Mouse (Mus musculus): ENCODE results near the gene Cog5.
A peak's percentile ranks its signal among the peaks of the same experiment; 100 is the strongest.

Cog5 gene

DNA sequence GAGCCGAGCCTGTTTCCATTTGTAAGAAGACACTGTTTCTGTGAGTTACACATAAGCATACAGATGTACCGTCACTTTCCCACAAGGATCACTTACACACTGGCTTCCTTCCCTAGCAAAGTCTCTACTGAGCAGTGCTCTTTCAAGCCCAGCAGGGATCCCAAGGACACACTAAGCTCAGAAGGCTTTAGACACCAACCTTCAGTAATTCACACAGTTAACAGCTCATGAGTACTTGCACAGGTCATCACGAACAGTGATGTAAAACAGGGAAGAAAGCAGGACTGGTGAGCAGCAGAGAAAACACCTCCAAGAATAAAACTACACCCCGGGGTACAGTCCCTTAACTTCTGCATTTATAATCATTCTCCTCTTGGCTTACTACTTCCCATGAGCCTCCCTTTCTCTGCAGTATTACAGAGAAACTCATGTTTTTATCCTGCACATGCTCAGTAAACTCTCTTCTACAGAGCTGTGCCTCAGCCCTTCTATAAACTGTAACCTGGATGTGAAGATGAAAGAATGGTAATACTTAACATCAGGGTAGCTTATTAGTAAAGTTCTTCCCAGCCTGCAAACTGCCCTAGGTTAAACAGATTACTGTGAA, 283.8 kb downstream of the Cog5 start:
- no peak for DNase-seq (ENCODE audit: low read depth, low spot score)

DNA sequence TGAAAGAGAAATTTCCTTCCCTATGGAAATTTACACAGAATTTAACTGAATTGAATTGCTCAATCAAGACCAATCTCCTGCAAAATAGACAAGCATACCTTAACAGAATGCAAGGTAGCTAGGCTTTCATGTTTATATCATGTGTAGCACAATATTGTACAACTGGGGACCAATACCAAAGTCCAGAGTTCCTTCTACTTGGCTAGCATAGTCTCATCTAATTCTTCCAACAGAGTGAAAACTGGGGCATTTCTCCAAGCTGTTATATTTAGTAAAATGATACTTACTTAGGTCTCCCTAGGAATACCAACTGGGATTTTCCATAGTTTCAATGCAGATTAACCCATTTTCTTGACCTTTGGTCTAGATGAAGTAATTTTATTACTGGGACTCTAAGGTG, 284.4 kb downstream of the Cog5 start:
- no peak for DNase-seq (ENCODE audit: low read depth, low spot score)

DNA sequence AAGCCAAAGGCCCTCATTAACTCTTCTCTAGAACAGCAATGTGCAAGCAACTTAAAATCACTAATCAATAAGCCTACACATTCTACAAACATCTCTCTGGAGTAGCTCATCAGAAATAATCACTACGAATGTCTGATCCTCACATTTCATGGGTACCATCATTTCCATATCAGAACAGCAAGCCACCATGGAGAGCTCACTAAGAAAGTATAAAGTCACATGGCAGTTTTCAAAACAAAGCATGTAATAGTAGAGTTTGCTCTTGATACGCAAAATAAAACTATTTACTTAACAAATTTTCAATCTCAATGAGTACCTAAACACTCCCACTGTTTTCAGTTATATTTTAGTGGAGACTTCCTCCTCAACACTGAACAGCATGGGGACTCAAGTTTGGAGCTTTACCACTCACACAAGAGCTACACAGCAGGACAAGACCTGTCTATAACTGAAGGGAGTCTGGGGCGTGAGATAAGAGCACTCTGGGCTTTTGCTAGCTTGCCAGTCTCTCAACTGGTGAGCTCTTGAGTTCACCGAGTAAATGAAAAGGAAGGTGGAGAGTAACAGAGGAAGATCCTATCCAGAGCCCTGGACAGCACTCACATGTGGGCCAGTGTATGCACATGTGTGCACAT, 288.5 kb downstream of the Cog5 start:
- no peak for DNase-seq (ENCODE audit: low read depth, low spot score)

DNA sequence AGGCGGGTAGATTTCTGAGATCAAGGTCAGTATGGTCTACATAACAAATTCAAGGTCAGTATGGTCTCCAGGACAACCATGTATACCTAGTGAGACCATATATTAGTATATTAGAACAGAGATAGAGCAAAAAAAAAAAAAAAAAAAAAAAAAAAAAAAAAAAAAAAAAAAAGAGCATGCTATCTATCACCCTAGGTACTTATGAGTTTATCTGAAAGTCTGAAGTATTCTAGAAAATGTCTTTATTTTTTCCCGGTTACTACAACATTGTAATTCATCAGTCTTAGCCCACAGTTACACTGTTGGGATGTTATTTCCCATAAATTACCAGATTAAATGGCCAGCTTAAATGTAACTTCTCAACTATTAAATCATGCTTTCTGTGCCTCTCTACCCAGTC, 289.7 kb downstream of the Cog5 start:
- DNase-seq (ENCODE audit: low read depth, low spot score): no peak

DNA sequence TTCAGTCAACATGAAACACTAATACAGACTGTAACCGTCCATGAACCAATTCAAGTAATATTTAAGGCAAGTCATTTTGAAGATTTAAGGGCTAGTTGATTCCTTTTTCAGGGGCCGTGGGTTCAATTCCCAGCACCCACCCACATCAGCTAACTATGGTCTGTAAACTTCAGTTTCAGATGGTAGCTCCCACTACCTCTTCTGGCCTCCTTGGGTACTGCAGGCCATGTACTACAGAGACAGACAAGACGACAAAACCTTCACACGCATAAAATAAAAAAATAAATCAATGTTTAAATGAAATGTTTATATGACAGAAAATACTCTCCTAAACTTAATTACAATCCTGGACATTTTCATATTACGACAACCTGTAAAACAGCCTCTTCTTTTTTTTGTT, 292.8 kb downstream of the Cog5 start:
- DNase-seq (ENCODE audit: low read depth, low spot score): peak; percentile 62

DNA sequence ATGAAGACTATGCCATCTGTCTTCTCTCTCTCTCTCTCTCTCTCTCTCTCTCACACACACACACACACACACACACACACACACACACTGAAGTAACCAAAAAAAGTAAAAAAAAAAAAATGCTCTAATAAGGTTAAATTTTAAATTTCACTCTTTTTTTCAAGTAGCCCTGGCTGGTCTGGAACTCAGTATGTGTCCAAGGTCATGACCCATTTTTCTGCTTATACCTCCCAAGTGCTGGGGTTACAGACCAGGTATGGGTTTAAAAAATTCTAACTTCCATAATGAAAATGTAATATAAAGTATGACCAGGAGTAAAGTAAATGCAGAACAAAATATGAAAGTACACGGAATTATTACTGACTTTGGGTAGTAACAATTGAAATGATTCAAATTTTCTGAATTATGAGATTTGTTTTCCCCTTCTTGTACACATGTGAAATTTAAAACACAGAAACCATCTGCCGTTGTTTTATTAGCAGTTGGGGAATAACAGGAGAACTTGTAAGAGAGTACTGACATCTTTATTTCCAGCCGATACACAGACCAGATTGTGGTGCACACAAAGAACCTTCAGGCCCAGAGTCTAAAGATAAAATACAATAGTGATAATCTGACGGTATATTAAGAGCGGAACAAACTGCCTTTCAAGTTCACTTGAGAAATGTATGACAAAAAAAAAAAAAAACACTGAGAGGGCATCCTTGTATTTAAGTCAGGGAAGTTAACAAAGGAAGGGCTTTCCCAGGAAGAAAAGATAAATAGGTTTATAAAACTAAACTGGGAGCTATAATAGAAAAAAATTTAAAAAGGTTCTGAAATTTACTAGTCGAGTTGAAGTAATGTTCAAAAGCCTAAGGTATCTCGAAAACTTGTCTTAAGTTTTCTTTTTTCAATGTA, 293.7 kb downstream of the Cog5 start:
- DNase-seq (ENCODE audit: low read depth, low spot score): peak; percentile 28

DNA sequence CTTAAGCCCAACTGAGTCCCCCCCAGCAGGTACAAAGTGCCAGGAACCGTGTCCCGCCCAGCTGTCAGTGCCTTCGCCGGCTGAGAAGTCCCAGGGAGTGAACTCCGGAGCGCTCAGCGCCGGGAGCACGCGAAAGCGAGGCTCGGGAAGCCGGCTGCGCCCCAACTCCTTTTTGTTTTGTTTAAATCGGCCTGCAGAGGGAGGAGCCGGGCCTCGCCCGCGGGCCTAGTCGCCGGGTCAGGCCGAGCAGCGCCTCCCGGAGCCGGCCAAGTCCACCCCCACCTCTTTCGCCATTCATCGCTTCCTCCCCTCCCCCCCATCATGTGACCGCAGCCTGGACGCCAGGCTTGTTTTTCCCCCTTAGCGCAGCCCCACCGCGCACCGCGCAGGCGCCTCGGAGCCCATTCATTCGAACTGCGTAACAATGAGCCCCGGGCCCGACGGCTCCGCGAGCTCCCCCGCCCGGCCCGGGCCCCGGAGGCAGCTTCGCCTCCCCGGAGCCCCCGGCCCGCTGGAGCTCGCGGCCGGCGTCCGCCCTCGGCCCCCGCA, 294.6 kb downstream of the Cog5 start:
- DNase-seq (ENCODE audit: low read depth, low spot score): peak; percentile 94

DNA sequence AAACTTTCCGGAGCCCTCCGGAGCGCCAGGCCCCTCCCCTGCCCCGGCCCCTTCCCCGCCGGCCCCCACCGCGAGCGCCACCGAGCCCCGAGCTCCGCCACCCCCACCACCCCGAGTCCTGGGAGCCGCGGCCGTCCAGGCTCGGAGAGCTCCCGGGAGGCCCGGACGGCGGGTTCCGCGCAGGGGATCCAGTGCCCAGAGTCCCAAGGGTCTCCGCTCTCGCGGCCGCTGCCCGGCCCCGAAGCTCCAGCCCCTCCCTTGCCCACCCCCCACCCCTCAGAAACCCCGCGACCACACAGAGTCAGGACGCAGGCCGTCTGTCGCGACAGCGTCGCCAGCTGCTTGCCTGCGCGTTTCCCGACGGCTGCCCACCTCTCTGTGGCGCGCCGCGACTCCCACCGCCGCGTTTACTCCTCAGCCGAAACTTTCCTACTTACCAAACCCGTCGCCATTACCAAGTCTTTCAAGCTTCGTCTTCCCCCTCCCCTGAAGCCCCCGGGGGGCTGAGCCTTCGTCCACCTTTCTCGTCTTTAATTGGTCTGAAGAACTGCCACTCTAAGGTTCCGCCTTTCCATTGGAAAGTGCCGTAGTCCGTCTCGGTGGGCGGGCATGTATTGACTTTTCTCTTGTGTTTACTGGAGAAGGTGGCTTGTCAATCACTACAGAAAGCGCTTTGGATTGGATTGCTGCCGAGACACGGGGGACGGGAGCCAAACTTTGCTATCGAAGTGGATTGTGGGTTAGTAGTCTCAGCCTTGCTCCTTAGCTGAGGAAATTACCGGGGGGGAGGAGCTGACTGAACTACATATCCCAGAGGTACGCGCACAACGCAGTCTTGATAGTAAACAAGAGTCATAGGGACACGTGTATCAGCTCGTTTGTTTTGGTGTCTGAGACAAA, 295.3 kb downstream of the Cog5 start, which contains the start of gene Hbp1:
Hbp1 (minus strand) TSS at position 777 of the 900 bp plus-strand sequence.
- peak; percentile 100 for DNase-seq (ENCODE audit: low read depth, low spot score)

DNA sequence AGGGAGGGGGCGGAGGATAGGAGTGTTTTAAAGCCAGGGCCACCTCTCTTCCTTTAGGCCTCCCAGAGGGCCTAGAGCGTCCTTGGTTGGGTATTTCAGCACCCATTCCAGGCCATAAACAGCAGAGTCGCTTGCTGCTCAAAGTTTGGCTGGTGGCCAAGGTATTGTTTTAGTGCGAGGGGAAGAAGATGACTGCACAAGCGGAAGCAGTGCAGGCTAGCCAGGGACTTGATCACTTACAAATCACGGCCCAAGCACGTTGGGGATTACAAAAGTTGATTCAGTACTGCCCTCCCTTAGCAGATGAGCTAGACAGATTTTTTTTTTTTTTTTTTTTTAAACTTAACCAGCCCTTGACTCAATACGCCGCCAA, 296.0 kb downstream of the Cog5 start:
- no peak for DNase-seq (ENCODE audit: low read depth, low spot score)

DNA sequence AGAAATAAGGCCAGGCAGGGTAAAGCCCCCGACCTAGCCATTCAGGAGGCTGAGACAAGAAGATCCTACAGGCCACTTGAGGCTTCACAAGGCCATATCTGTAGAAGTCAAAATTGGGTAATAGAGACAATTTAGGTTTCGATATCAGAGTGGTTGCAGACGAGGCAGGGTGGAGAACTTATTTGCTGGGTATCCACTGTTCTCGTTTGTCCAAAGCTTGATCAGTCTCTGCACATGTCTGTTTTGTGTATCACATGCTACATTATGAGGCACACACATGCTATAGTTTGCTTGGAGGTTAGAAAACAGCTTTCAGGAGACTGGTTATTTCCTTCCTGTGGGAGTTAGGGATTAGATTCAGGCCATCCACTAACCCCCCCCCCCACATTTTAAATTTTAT, 301.2 kb downstream of the Cog5 start:
- DNase-seq (ENCODE audit: low read depth, low spot score): no peak

DNA sequence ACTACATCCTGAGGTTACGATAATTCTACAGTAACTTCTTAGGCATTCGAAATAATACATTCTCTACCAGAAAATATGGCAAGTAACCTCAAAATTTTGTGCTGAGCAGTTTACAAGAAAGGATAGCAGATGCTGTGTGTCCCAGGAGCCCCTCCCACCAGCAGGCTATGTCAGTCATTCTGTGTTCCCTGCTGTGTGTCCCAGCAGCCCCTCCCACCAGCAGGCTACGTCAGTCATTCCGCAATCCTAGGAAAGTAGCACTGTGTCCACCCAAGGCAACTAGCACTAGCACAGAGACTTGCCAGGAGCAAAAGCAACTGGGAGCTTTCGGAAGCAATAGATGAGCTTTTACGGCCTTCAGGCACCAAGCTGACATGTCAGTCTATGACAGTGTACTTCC, 309.4 kb downstream of the Cog5 start:
- no peak for DNase-seq (ENCODE audit: low read depth, low spot score)

DNA sequence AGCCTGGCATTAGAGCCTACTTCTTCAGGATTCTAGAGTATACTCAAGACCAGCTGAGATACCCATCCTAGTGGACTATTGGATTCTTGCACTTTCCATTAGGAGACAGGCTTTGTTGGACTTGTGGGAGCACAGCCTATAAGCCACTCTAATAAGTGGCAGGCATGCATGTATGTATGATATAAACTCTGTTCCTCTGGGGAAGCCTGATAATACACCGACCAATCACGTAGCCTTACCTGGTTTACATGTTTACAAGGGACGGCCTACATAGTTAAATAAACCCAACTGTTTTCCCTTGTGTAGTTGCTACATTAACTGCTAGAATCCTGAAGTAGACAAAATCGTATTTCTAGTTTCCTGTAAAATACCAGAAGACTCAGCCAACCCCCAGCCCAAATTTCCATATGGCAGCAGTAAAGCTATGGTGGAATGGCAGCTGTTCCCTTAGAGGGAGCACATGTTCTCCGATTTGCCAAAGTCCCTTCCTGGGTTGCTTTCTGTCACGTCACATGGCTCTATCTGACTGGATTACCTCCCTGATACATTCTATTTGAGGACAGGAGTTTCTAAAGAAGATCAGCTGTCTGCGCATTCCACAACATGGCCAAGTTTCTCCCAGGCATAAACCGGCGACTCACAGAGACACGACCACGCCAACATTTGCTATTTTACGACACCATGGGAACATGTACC, 311.0 kb downstream of the Cog5 start:
- DNase-seq (ENCODE audit: low read depth, low spot score): no peak

DNA sequence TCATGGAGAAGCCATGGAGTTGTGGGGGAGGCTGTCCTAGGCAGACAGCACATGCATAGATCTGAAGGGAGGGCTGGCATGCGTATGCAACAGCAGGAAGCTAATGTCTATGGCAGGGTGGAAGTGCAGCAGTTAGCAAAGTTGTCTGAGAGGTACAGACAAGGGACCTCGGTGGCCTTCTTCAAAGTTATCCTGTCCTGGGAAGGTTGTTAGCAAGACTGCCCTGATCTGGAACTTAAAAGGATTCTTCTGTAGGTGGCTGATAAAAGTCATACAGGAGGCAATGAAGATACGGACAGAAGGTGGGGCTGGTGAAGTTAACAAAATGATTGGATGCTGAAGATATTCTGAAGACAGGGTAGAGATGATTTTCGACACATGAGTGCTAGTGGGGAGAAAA, 311.7 kb downstream of the Cog5 start:
- DNase-seq (ENCODE audit: low read depth, low spot score): no peak

DNA sequence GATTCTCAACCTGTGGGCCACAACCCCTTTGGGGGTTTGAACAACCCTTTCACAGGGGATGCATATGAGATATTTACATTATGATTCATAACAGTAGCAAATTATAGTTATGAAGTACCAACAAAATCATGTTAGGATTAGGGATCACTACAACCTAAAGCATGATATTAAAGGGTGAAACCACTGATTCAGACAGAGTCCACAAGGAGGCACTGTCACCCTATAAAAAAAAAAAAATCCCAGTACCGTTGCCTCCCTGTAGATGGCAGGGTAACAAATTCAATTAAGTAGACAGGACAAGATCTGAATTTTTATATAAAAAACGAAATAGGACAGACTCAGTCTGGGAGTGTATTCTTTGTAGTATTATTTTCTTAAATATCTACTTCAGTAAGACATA, 312.9 kb downstream of the Cog5 start:
- DNase-seq (ENCODE audit: low read depth, low spot score): peak; percentile 86

DNA sequence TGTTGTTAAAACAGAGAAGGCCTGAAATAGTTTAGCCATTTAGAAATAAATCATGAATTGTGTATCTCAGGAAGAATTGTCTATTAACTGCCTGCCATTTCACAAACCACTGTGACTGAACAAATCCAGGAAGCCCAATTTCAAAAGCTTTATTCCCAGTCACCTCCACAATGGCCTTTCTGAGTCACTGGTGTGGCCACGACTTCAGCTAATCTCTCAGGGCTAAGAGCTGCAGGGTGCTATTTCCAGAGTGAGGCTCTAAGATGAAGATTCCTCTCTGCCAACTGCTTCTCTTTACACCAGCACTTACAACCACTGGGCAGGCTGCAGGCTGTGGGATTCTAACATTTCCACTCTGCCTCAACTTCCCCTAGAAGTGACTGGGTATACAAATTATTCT, 314.4 kb downstream of the Cog5 start:
- DNase-seq (ENCODE audit: low read depth, low spot score): peak; percentile 11

DNA sequence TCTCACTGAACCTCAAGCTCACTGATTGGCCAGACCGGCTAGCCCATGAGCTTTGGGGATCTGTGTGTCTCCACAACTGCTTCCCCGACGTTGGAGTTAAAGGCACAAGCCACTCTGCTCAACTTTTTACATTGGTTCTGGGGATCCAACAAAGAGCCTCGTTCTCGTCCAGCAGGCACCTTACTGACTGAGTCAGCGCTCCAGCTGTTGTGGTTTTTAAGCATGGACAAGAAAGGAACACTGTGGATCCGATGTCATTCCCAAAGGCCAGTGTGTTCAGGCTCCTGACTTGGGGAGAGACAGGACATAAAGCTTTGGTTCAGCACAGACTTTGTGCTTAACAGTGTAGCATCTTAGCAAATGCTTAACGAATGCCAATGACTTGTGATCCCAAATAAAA, 316.9 kb downstream of the Cog5 start:
- peak; percentile 27 for DNase-seq (ENCODE audit: low read depth, low spot score)

DNA sequence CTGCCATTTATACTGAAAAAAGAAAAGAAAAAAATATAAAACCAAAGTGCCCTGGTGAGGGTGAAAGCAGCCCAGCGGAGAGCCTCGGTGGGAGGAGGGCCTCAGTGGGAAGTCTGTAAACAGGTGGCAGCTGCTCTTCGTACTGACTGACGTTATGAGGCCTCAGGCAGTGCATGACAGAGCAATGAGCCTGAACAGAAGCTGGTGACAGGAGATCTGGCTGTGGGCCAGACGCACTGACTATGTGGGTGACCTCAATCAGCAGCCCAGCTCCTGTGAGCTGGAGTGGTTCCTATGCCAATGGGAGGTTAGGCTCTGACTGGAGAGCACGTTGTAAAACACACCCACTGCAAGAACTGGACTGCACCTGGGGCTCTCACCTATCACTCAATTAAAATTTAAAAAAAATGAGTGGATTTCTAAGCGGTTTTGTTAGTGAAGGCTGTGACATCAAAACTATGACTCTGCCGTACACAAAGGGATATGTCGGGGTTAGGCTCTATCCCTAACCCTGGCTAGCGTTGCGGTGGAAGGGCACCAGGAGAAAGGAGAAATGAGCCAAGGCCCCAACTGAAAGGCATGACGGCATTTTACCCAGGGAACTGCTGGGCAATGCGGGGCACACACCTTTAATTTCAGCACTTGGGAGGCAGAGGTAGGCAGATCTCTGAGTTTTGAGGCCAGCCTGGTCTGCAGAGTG, 319.0 kb downstream of the Cog5 start:
- peak; percentile 60 for DNase-seq (ENCODE audit: low read depth, low spot score)

DNA sequence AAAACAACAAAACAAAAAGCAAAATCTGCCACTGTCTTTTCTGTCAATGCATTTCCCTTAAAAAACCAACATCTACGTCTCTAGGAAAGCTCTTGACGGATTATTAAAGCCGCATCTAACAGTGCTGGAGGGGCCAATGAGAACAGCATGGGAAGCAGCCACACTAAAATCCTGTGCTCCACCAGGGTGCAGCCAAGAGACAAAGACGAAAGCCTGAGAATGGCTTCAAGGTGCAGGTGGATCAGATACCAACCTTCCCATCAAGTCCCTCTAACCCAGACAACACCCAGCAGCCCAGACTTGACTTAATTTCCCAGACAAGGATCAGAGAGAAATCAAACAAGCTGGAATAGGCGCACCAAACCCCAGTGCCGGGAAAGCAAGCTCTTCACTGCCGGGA, 321.9 kb downstream of the Cog5 start:
- DNase-seq (ENCODE audit: low read depth, low spot score): no peak

DNA sequence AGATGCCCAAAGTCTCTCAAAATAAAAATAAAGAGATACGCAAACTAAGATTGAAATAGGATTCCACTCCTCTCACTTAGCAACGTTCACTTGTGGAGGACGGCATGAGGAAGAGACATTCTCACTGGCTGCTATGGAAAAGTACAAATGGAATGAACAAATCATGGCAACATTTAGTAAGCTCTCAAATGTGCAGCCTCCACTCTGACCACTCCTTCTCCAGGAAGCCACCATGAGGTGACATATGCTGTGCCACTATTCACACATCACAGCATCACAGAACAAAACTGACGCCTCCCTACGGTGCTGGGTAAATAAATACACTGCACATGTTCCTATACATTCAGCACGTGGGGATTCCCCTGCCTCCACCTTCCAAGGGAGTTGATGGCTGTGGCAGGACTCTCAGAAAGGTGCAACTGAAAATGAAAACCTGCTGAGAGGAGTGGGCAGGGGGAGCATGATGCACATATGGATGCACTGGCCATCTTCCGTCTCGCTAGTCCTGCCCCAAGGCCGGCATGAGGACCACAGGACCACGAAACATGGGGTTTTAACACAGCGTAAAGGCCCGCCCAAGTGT, 323.0 kb downstream of the Cog5 start:
- no peak for DNase-seq (ENCODE audit: low read depth, low spot score)

DNA sequence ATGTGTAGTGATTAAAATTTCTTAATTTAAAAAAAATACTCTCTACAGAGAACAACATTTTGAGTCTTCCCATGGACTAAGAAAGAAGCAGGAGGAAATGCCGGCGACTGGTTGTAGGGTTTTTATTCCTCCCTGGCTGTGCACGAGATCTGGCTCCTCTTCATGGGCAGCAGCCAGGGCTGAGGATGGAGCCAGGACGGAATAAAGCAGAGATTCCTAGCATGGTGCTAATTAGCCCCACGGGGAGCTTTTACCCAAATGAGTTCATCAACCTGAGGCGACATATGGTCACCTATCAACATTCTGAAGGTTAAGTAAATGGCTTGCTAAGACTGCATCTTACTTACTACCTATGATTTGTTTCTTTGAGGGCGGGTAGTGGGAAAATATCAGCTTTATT, 328.6 kb downstream of the Cog5 start:
- no peak for DNase-seq (ENCODE audit: low read depth, low spot score)
